Mouse (Mus musculus): ENCODE data around the gene Fance.

GRCm38 (mm10) chr17:28280831-28281377 lies 32.4 kb upstream of the Fance start:
- TF ChIP-seq POLR2A (IDR thresholded peaks at IDR 0.05; ENCODE audit: insufficient read depth, low read length) (no peak), CTCF (IDR thresholded peaks at IDR 0.05; ENCODE audit: low read depth, low read length) (no peak)

Measured in ES-Bruce4 (cell line).